Mouse (Mus musculus): Measurements from ENCODE around the gene Crip1.

The Crip1 gene

DNA sequence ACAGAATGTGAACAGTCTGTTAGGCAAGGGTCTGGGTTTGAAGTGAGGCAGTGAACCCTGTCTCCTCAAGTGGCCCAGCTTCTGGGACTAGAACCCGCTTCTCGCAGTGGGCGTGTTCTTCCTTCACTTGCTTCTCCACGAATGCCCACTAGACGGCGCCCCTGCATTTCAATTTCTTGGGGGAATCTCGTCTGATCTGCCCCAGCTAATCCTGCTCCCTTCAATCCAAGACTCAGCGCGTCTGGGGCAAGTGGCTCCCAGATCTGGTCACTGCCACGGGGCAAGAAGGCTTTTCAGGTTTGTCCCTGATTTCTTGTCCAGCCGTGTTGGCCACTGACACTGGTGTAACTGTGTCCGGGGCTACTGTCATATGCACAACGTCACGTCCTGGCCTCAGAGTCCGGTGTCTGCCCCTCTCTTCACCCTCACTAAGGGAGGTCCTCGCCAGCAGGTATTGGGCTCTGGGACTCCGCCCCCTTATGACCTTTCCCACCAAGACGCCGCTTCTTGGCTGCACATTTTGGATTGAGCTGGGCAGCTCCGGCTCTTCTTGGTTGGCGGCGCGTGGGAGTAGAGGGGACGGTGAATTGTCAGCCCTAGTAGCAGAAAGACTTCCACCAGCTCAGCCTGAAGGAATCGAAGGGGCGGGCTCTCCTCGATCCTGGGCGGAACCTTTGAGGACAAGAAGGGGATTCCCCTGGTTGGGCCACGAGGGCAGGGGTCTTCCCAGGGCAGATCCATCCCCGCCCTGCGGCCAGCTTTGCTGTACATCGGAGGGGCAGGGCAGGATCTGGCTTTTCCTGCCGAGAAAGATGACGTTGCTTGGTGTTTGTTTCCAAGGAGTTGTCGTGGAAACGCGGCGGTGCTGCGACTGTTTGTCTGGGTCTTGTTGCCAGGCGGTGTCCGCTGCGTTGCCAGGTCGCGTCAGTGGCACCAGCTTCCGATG is at the start of gene Crip1:
Gene Crip1, plus strand, starts transcription at position 205 of the 946 bp plus-strand sequence.
- DNase-seq (ENCODE audit: extremely low read depth, low read depth) = peak; percentile 79

DNA sequence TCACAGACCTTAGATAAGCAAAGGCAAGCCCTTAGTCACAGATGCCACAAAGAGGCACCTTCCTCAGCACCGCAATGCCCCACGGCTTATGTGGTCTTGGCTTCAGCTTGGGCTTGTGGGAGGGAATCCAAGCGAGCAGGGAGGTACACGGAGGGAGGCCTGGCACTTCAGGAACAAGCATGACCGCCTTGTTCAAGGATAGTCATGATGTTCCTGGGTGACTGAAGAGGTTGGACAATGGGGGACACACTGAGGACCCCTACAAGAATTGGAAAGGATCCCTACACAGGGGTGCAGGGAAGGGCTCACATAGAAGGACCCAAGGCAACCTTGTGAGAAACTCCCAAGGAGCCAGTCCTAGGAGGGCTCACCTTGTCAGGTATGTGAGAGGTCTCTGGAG is 49.1 kb upstream of the Crip1 start:
- DNase-seq (ENCODE audit: extremely low read depth, low read depth) = no peak

DNA sequence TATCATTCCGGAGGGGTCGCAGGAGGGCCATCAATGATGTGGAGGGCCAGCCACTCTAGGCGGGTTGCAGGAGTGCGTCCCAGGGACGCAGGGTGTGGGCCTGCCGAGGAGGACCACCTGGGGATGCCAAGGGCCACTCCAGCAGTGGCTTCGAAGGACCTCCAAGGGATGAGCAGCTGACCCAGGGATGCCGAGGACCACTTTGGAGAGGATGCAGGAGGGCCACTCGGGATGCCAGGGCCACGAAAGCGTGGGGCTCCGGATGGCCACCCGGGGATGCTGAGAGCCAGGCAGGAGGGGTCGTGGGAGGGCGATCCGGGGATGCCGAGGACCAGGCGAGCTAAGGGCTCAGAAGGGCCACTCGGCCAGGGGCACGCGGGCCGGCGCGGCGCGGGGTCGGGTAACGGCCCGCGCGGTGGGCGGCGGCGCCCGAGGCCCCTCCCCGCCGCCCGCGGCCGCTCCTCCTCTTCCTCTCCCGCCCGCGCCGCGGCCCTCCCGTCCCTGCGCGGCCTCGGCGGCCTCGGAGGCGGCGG is 48.3 kb upstream of the Crip1 start, which contains the start of gene Mta1:
Gene Mta1, plus strand, starts transcription at position 530 of the 533 bp plus-strand sequence.
- no peak for DNase-seq (ENCODE audit: extremely low read depth, low read depth)

DNA sequence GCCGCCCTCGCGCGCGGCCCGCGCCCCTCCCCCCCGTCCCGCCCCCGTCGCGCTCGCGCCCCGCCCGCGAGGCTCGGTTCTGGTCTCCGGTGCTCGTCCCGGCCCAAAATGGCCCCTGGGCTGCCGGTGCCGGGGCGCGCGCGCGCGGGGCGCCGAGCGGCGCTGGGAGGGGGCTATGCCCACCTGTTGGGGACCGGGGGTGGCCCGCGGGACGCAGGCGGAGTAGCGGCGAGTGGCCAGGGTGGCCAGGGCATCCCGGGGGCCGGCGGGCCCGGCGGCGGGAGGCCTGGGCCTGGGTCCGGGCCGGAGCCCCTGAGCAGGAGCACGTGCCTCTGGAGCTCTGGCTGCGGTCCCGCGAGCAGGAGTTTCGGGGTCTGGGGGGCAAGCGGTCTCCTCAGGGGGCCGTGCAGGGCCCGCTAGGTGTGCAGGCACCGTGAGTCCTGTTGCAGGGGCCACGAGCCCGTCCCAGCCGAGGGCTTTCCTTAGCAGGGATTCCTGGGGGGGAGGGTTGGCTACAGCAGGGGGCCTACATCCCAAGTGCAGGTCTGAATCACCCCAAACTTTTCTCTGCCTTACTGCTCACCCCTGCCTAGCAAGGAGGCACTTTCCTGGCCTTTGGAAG is 47.5 kb upstream of the Crip1 start:
- no peak for DNase-seq (ENCODE audit: extremely low read depth, low read depth)

DNA sequence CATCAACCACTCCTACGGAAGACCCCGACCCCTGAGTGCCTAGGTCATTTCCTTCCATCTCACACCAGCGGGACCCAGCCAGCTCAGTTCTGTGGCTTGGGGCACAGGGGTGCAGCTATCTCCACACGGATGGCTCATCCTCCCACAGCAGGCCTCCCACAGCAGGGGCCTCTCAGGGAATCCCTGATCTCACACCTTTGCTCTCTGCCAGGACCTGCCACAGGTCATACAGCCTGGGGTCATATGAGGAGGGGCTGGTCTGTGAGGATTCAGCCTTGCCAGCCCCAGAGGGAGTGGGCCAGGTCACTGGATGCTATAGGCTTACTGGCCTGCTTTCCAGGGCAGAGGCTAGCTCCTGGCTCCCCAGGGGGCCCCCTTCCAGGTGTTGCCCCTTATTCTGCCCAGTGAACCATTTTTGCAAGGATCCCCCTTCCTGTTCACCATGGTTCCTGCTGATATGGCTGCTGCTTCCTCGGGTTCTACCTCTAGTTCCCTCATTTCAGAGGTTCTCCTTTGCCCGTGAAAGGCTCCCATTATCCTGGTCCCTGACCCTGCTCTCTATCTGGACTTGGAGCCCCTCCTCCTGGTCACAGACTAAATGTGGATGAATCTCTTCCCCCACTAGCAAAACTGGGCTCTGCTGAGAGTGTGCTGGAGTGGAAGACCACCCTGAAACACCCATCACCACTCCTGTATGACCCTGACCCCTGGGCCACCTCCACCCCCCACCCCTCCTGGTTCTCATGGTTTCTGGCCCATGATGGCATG is 46.5 kb upstream of the Crip1 start:
- DNase-seq (ENCODE audit: extremely low read depth, low read depth) = no peak

DNA sequence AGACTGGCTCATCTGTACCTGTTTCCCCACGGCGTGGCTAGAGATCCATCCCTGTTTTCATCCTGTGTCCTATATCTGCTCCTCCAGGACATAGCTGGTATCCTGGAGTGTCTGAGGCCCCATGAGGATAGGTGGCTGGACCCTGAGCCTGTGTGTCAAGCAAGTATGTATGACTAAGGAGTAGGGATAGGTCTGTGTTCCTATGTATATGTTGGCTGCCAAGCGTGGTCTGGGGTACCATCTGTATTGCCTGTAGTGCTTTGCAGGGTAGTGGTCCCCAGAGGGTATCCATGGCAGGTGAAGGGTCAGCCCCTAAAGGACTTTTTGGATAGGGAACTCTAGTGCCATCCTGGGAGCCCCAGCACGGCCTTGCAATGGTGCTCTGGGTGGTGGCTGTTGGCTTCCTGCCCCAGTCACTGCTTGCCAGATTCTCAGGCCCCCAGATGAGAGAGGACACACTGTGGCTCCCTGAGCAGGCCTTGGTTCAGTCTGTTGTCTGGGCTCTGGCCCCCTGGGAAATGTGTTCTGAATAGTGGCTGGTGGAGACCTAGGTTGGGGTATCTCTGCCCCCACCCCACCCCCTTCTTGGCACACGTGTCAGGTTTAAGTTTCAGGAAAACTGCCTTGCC is 45.6 kb upstream of the Crip1 start:
- no peak for DNase-seq (ENCODE audit: extremely low read depth, low read depth)

DNA sequence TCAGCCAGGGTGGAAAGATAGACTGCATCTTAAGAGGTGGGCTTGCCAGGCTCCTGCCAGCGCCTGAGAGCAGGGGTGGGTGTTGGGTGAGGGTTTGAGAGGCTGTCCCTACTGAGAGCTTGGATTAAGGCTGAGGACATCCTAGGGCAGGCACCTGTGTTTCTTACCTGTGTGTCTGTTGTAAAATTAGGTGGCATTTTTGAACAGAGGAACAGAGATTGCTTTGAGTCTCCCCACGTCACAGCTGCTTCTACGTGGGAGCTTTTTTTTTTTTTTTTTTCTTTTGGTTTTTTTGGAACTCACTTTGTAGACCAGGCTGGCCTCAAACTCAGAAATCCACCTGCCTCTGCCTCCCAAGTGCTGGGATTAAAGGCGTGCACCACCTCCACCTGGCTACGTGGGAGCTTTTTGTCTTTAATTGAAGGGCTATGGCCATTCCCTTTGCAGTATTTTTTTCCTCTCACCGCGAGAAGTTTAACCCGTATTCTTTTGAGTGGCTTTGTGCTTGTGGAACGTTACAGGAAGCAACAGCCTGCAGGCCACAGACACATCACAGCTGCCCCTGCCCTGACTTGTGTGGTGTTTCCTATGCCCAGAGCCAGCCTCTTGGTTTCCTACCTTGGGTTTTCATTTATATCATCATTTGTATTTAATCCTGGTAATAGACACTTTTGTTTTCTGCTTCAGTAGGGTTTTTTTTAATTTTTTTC is 44.7 kb upstream of the Crip1 start:
- DNase-seq (ENCODE audit: extremely low read depth, low read depth) = no peak

DNA sequence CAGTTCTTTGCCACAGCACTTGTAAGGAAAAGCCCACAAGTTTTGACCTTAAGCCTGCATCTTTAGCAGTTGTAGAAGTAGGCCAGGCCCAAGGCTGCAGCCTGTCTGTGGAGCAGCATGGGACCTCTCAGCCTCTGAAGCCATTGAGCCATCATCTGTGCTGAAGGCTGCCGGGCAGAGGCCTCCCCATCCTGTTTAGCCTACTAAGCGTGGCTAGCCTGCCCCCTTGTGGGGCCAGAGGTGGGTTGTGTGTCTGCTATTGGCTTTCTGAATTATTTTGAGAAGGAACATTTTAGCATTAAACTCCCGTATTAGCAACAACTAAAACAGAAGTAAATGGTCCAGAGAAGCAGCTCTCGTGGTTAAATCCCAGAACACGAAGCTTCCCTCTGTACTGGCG is 43.7 kb upstream of the Crip1 start:
- DNase-seq (ENCODE audit: extremely low read depth, low read depth) = peak; percentile 53

DNA sequence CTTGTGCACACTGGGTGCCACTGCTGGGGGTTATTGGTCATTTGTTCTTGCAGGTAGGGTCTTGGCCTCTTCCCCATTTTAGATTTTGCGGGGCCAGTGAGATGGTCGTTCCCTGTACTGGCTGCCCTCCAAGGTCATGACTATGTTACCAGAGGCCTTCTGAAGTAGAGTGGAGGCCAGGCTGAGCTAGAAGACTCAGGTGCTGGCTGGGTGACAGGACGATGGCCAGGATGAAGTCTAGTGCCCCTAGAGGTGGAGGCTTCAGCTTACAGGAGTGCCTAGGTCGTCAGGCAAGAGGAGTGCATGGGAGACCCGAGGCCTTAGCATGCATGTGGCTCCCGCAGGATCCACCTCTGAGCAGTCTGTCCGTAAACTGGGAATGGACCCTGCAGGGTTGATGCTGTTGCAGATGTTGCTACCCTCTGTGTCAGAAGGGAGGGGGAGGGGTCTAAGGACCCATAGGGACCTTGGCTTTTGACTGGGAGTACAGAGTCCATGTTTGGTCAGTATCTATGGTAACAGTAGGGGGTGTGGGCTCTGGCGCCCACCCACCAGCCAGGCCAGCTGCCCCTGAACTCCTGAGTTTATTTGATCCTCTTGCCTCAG is 42.2 kb upstream of the Crip1 start:
- no peak for DNase-seq (ENCODE audit: extremely low read depth, low read depth)

DNA sequence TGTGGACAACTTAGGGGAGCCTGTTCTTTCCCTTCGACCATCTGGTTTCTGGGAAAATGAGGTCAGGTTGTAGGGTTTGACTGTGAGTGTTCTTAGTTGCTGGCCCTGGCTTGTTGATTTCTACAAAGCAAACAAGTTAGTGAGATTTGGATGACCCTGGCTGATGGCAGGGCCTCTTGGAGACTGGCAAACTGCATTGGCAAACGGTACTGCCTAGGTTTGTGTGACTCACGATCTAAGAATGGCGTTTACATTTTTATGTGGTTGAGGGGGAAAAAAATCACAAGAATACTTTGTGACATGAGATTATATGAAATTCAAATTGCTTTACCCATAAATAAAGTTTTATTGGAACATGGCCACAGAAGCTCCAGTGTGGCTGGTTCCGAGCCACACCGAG is 39.7 kb upstream of the Crip1 start:
- DNase-seq (ENCODE audit: extremely low read depth, low read depth) = no peak

DNA sequence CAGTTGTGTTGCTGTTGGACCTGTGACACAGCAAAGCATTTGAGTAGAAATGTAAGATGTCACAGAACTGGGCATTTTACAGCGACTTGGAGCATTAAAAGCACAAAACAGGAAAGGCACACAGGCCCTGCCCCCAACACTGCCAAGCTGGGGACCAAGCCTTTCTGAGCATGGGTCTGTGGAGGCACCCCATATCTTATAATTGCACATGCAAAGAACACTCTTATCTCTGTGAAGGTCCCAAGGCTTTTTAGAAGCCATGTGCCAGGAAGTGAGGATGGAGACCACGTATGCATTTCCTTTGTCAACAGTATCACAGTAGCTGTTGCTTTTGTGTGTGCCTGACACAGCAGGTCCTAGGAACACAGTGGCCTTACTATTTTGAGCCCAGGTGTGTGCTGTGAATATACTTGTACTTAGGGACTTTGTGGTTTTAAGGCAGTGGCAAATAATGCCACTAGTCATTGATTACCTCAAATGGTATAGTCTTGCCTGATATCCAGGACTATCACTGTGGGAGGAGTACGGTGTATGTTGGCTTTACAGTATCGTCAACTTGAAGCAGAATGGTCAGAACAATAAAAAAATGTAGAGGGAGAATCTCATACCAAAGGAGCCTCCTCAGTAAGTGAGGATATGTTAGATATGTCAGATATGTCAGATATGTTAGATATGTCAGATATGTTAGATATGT is 38.5 kb upstream of the Crip1 start:
- DNase-seq (ENCODE audit: extremely low read depth, low read depth) = peak; percentile 99

DNA sequence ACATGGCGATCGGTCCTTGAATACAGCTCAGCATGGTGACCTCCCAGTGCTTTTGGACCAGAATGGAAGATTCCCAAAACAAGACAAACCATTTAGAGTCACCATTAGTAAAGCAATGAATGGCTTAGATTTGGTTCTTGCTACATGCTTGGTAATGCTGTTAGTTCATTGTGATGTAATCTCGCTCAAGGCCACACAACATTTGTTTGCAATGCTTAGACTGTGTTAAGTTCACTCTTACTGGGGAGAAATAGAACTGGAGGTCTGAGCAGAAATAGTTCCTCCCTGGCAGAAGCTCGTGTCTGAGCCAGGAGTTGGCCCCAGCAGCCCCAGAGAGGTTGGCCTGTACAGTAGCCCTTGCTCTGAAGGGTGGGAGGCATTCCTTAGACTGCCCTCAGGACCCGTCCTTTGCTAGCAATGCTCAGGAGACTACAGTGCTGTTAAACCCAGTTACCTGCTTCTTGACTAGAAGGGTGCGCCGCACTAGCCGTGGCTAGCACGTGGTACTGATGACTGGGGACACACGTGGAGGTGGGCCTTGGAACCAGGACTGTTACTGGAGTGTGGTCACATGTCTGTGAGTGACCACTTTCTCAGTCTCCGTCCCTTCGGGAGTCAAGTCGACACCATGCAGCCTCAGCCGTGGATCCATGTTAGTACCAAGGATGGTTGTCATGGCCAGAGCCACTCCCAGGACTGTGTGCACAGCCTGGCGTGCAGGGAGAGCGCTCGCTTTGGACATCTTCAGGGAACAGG is 37.4 kb upstream of the Crip1 start:
- no peak for DNase-seq (ENCODE audit: extremely low read depth, low read depth)

DNA sequence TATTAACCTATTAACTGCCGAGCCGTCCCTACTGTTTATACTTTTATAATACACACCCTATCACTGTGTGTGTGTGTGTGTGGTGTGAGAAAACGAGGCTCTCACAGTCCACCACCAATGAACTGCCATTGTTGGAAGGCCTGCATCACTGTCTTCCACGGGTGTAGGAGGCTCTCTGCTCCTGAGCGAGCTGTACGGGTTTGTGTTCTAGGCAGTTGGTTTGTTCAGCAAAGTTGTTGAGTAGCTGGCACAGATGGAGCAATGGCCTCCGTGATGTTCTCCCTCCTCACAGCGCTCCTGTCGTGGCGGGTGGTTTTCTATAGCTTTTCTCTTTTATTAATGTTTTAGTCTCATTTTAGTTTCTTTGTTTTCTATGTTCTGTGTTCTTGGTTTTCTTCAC is 36.3 kb upstream of the Crip1 start:
- no peak for DNase-seq (ENCODE audit: extremely low read depth, low read depth)

DNA sequence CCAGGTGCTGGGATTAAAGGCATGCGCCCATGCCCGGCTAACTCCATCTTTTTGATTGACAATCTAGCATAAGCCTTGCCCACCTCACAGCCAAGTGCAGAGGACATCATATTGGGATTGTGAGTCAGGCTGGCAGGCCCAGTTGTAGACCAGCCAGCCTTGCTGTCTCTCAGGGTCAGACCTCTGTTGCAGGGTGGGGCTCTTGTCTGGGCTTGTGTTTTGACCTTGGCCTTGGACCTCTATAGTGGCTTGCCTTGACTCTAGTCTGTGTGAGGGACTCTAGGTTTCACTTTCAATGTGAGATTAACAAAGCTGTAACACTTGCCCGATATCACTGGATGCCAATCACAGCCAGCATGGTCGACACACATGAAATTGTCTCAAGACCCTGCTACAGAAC is 32.0 kb upstream of the Crip1 start:
- no peak for DNase-seq (ENCODE audit: extremely low read depth, low read depth)

DNA sequence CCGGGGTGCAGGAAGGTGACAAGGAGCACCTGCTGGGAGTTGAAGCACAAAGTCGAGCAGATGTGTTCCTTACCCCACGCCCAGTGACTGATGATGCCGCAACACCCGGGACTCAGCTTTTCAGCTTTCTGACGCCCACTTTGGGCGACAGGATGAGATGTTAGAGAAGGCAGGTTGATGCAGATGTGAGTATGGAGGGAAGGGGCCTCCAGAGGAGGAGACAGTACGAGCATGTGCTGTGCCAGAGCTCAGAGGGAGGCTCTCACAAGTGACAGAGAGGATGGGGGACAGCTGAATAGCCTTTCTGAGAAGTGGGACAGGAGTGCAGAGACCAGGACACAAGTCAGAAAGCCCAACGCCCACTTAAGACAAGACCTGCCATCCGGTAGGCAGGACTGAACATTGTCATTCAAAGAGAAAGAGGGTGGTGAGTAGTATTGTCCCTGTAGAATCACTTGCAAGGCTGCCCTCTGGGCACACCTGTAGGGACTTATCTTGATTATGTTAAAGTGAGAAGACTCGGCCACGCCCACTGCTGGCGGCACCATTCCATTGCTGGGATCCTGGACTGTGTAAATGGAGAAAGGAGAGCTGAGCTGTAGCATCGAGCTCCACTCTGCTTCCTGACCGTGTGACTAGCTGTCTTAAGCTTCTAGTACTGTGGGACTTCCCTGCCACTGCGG is 31.1 kb upstream of the Crip1 start:
- DNase-seq (ENCODE audit: extremely low read depth, low read depth) = no peak

DNA sequence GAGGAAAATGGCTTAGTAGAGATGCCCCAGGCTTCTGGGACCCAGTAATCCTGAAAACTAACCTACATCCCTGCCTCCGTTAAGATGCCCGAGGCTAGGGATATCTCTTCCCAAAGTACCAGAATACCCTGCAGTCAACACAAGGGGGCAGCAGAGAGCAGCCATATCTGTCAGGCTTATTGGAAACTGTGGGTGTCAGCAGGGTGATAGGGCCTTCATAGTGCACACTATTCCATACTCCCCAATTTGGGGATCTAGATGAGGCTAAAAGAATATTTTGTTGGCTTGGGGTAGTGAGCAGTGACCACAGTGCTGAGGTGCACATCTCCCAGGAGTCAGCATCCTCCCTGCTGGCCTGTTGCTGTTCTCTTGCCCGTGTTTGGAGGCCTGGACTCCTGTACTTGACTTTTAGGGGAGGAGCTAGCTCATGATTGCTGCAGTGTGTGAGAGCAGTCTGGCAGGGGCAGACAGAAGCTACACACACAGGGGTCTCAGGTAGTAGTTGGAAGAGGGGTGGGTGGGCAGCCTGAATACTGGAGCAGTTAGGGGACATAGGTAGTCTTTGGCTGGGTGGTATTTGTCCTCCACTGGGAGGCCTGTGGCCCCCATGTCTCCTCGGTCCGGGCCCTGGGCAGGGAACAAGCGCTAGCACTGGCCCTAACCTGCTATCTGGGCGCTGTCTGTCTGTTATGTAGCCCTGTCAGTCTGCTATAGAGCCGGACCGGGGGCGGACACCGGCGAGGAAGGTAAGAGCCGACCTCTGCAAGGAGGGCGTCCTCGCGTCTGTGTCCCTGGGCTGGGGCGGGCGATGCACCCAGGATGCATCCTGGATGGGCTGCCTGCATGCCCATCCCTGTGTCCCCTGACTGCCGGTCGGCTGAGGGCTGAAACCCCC is 26.4 kb upstream of the Crip1 start:
- peak; percentile 71 for DNase-seq (ENCODE audit: extremely low read depth, low read depth)

DNA sequence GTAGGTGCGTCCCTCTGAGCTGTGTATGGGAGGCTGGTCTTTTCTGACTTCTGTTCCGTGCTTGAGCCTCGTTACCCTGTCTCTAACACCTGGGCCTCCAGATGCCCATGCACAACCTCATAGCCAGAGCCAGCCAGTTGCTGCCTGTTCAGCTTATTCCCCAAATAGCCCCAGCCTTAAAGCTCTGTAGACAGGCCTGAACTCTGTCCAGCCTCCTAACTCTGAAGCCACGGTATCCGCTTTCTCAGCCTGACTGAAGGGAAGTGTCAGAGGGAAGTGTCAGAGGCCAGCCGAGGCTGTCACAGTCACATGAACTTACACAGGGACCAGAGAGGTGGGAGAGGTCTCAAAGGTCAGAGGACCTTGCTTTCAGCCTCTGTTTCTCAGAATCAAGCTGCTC is 21.4 kb upstream of the Crip1 start:
- no peak for DNase-seq (ENCODE audit: extremely low read depth, low read depth)

Measured in MEL-GATA-1-ER (cell line).